Mouse (Mus musculus): Measurements from ENCODE around the gene Ccdc6.

DNA sequence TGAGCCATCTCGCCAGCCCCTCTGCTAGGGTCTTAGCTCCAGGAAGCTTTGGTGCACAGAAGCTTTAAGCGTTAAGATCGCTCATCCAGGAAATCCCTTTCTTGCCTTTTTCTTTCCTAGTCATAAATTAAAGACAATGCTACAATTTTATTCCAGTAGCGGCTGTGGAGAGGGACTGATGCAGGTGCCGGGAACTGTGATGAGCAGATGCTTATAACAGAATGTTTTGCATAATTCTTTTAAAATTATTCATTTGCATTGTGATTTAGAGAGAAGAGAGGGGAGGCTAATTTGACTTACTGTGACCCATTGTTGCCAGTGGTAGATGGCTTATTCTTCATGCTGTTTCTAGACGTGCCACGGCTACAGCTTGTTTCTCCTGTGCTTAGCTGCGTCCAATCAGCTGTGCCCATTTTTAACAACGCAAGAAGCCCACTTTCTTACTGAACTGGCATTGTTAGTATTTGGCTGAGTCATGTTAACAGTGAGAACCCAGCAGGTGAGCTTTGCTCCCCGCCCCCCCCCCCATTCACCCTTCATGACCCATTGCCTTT is 47.2 kb downstream of the Ccdc6 start:
- TF ChIP-seq CTCF (IDR thresholded peaks at IDR 0.05), result no peak
- TF ChIP-seq EP300 (IDR thresholded peaks at IDR 0.05), result no peak

Measured in lung, postnatal 0 days (tissue).